Mouse (Mus musculus): ENCODE measurements at regions not wholly inside any gene's neighbourhood (a gene's known extent, or its start where the extent isn't known, plus 50 kb on each side); places are given as distances from the start of the nearest gene placed in this dataset.
"Not testable (repeated sequence)": the region's sequence is repeated elsewhere in the genome, so short reads cannot be mapped to it uniquely, and the experiment has no call there.

GRCm38 (mm10) chr13:97473971-97474365 is 233.1 kb downstream of the Enc1 start:
- no peaks in the 10 kb centered on the region for H3K4me1 ChIP-seq (ENCODE audit: control insufficient read depth, insufficient read depth, insufficient read length)
- H3K4me3 ChIP-seq (ENCODE audit: extremely low read depth, insufficient read depth, insufficient read length) = no peak overlapping the region
- DNase-seq (ENCODE audit: low read depth in 1 of 2, low spot score in 2 of 2) = no peak
- H3K27ac ChIP-seq (ENCODE audit: insufficient read depth, low read length) = no peak overlapping the region
- TF ChIP-seq CTCF (IDR thresholded peaks at IDR 0.05; ENCODE audit: extremely low read depth, insufficient read depth, insufficient read length, insufficient replicate concordance) (no peak), POLR2A (IDR thresholded peaks at IDR 0.05; ENCODE audit: low read depth, low read length) (no peak)
- H3K36me3 ChIP-seq (ENCODE audit: control insufficient read depth, insufficient read depth, low read length) = no peaks in the 10 kb centered on the region
- no peaks in the 10 kb centered on the region for H3K27me3 ChIP-seq (ENCODE audit: control insufficient read depth, insufficient read depth, low read length)
- WGBS = 88% methylated on average over 3 of the region's 3 CpGs

DNA sequence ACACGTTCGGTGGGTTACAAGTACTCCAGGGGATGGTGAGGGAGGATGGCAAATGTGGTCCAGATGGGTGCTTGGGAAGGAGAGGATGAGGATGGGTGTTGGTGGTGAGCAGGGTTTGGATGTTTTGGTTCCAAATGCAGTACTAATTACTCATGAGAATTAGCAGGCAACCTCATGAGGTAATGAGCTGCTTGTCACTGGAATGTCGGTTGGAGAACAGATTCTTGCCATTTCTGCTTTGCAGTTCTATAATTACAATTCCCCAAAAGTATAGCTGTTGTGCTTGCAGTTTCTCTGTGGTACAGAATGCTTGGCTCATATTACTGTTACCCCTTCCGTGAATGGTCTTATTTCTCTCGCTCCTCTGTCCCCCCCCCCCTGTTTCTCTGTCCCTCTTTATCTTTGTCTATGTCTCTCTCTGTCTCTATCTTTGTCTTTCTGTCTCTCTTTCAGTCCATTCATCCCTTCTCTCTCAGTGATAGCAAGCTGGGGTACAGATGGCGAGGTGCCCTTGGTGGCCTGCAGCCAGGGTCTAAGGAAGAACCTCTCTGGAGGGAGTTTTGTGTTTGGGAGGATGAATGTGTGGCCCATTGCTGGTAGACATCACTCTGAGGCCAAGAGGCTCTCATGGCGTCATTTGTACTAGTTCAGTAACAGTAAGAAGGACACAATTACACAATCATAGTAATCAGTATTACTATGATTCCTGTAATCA is 232.5 kb downstream of the Enc1 start:
- no peak for DNase-seq (ENCODE audit: low read depth in 1 of 2, low spot score in 2 of 2)
- H3K4me1 ChIP-seq (ENCODE audit: control insufficient read depth, insufficient read depth, insufficient read length) = no peaks in the 10 kb centered on the region
- no peaks in the 10 kb centered on the region for H3K27me3 ChIP-seq (ENCODE audit: control insufficient read depth, insufficient read depth, low read length)
- no peaks in the 10 kb centered on the region for H3K36me3 ChIP-seq (ENCODE audit: control insufficient read depth, insufficient read depth, low read length)
- TF ChIP-seq CTCF (IDR thresholded peaks at IDR 0.05; ENCODE audit: extremely low read depth, insufficient read depth, insufficient read length, insufficient replicate concordance) (no peak), POLR2A (IDR thresholded peaks at IDR 0.05; ENCODE audit: low read depth, low read length) (no peak)
- WGBS = 91% methylated on average over 7 of the region's 7 CpGs
- H3K27ac ChIP-seq (ENCODE audit: insufficient read depth, low read length) = no peak overlapping the region
- H3K4me3 ChIP-seq (ENCODE audit: extremely low read depth, insufficient read depth, insufficient read length) = no peak overlapping the region

DNA sequence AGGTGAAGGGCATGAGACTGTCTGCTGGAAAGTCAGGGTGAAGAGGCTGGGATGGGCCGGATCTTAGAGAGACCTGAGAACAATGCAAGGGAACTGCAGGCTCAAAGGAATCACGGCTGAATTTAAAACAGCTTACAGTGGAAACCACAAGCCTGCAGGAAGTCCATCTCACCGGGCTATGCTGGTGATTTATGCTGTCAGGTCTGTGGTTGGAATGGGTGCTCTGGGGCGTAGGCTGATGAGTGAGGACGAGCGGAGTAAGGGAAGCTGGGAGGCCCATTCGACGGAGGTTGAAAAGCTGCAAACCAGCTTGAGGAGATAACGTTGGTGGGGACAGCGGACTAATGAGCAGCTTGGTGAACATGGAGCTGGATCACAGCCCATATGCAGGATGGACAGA is 229.1 kb downstream of the Enc1 start:
- H3K4me1 ChIP-seq (ENCODE audit: control insufficient read depth, insufficient read depth, insufficient read length) = no peaks in the 10 kb centered on the region; the same call in 1 of the 2 replicates
- H3K36me3 ChIP-seq (ENCODE audit: control insufficient read depth, insufficient read depth, low read length) = no peaks in the 10 kb centered on the region
- TF ChIP-seq POLR2A (IDR thresholded peaks at IDR 0.05; ENCODE audit: low read depth, low read length) (no peak), CTCF (IDR thresholded peaks at IDR 0.05; ENCODE audit: extremely low read depth, insufficient read depth, insufficient read length, insufficient replicate concordance) (no peak)
- WGBS = 9% methylated on average over 10 of the region's 10 CpGs
- no peak for DNase-seq (ENCODE audit: low read depth in 1 of 2, low spot score in 2 of 2)
- H3K27ac ChIP-seq (ENCODE audit: insufficient read depth, low read length) = no peak overlapping the region
- no peak overlapping the region for H3K4me3 ChIP-seq (ENCODE audit: extremely low read depth, insufficient read depth, insufficient read length)
- no peaks in the 10 kb centered on the region for H3K27me3 ChIP-seq (ENCODE audit: control insufficient read depth, insufficient read depth, low read length)

DNA sequence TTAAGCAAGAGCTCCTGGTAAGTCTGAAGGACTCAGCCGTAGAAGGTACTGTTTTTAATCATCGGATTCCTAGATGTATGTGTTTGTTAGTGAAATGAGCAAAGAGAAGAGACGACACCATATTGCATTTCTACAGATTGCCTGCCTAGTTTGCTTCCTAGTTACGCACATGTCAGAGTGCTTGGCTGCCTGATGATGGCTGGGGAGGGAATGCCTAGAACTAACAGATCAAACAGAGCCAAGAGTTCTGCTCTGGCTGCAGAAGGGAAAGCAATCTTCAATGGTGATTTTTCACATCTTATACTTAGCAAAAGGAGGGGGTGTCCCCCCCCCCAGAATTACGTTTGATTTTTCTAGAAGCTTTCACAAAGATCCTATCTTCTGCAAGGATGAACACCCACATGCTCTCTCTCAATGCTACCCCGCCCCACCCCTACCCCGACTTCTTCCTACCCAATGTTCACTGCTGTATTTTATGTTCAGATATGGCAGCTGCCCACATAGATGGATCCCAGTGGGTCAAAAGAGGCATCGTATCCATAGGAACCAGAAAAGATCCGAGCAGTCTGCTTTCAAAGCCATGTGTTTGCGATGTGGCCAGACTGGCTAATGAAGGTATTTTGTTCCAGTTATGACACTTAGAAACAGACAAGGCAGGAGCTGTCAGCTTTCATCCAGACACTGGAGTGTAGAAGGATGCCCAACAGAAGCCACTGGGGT is 228.1 kb downstream of the Enc1 start:
- Histone ChIP-seq H3K4me3 (ENCODE audit: extremely low read depth, insufficient read depth, insufficient read length) (no peak overlapping the region), H3K4me1 (ENCODE audit: control insufficient read depth, insufficient read depth, insufficient read length) (no peaks in the 10 kb centered on the region; the same call in 1 of the 2 replicates), H3K27me3 (ENCODE audit: control insufficient read depth, insufficient read depth, low read length) (no peaks in the 10 kb centered on the region), H3K36me3 (ENCODE audit: control insufficient read depth, insufficient read depth, low read length) (no peaks in the 10 kb centered on the region), H3K27ac (ENCODE audit: insufficient read depth, low read length) (no peak overlapping the region)
- TF ChIP-seq POLR2A (IDR thresholded peaks at IDR 0.05; ENCODE audit: low read depth, low read length) = no peak
- TF ChIP-seq CTCF (IDR thresholded peaks at IDR 0.05; ENCODE audit: extremely low read depth, insufficient read depth, insufficient read length, insufficient replicate concordance) = no peak
- DNase-seq (ENCODE audit: low read depth in 1 of 2, low spot score in 2 of 2) = no peak
- WGBS = 81% methylated on average over 10 of the region's 10 CpGs

GRCm38 (mm10) chr13:97466585-97466984 is 225.7 kb downstream of the Enc1 start:
- not testable (repeated sequence) for H3K36me3 ChIP-seq (ENCODE audit: control insufficient read depth, insufficient read depth, low read length); H3K4me3 ChIP-seq (ENCODE audit: extremely low read depth, insufficient read depth, insufficient read length); H3K27me3 ChIP-seq (ENCODE audit: control insufficient read depth, insufficient read depth, low read length); H3K4me1 ChIP-seq (ENCODE audit: control insufficient read depth, insufficient read depth, insufficient read length); H3K27ac ChIP-seq (ENCODE audit: insufficient read depth, low read length); DNase-seq (ENCODE audit: low read depth in 1 of 2, low spot score in 2 of 2)
- WGBS = 93% methylated on average over 1 of the region's 1 CpGs

- Histone ChIP-seq H3K27ac (ENCODE audit: insufficient read depth, low read length) (no peak overlapping the region), H3K4me1 (ENCODE audit: control insufficient read depth, insufficient read depth, insufficient read length) (no peaks in the 10 kb centered on the region; the same call in 1 of the 2 replicates), H3K27me3 (ENCODE audit: control insufficient read depth, insufficient read depth, low read length) (no peaks in the 10 kb centered on the region), H3K36me3 (ENCODE audit: control insufficient read depth, insufficient read depth, low read length) (no peaks in the 10 kb centered on the region), H3K4me3 (ENCODE audit: extremely low read depth, insufficient read depth, insufficient read length) (no peak overlapping the region)
- no peak for TF ChIP-seq CTCF (IDR thresholded peaks at IDR 0.05; ENCODE audit: extremely low read depth, insufficient read depth, insufficient read length, insufficient replicate concordance)
- TF ChIP-seq POLR2A (IDR thresholded peaks at IDR 0.05; ENCODE audit: low read depth, low read length) = no peak
- DNase-seq (ENCODE audit: low read depth in 1 of 2, low spot score in 2 of 2) = no peak
- WGBS = 59% methylated on average over 8 of the region's 8 CpGs
Measured at GRCm38 (mm10) chr13:97463798-97464197, 222.9 kb downstream of the Enc1 start.

DNA sequence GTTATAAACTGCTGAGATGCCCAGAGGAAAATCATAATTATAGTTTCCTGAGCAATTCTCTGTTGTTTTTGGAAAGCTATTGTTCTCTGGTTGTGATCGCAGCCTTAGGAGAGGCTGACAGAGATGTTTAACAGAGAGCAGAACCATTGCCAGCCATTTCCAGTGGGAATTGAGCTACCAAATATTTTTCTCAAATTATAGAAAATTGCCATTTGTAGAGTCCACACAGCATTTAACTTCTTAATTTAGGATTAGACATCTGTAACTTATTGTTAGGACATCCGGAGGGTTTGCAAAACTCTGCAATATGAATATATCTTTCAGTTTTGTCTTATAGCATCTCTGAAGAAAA is 222.0 kb downstream of the Enc1 start:
- TF ChIP-seq CTCF (IDR thresholded peaks at IDR 0.05; ENCODE audit: extremely low read depth, insufficient read depth, insufficient read length, insufficient replicate concordance) (no peak), POLR2A (IDR thresholded peaks at IDR 0.05; ENCODE audit: low read depth, low read length) (no peak)
- H3K27ac ChIP-seq (ENCODE audit: insufficient read depth, low read length) = no peak overlapping the region
- DNase-seq (ENCODE audit: low read depth in 1 of 2, low spot score in 2 of 2) = no peak
- no peak overlapping the region for H3K4me3 ChIP-seq (ENCODE audit: extremely low read depth, insufficient read depth, insufficient read length)
- H3K27me3 ChIP-seq (ENCODE audit: control insufficient read depth, insufficient read depth, low read length) = no peaks in the 10 kb centered on the region
- H3K36me3 ChIP-seq (ENCODE audit: control insufficient read depth, insufficient read depth, low read length) = no peaks in the 10 kb centered on the region
- WGBS = 93% methylated on average over 2 of the region's 2 CpGs
- H3K4me1 ChIP-seq (ENCODE audit: control insufficient read depth, insufficient read depth, insufficient read length) = no peaks in the 10 kb centered on the region
